Comparison of ENCODE assay signal across 8 mouse cellular contexts in genomic region chr9:95405511-95405945, GRCm38 (mm10). TPM values are rescaled to one million over a fixed set of nuclear protein-coding genes. Genes with fewer than 3 reads are reported as not detected.
DNase-seq lines count a peak whose midpoint lies in the region; ATAC-seq and TF ChIP-seq lines count a peak whose summit lies in the region.

No protein-coding gene starts in this region.

- peak overlapping the region; percentile 73 for H3K27ac ChIP-seq in left cerebral cortex, adult 2 months

- H3K4me3 ChIP-seq in left cerebral cortex, adult 2 months, result peak overlapping the region; percentile 95

- peak; percentile 31 for DNase-seq in NIH3T3 (ENCODE audit: low read depth)
- DNase-seq in gastrocnemius, postnatal 14 days, result peak; percentile 70
- peak; percentile 82 for DNase-seq in induced T-regulatory cell, adult 2 months (ENCODE audit: low read depth)
- peak; percentile 83 to 87 for DNase-seq in left cerebral cortex, adult 2 months (ENCODE audit: extremely low spot score in 1 of 2, low spot score in 2 of 2)
- peak; percentile 76 for DNase-seq in lung, postnatal 36 days
- DNase-seq in right cerebral cortex, postnatal 25 days, result peak; percentile 82
- DNase-seq in urinary bladder, postnatal 36 days (ENCODE audit: low spot score in 2 of 2), result peak; percentile 32 to 38

- peak; percentile 74 for TF ChIP-seq CTCF in left cerebral cortex, adult 2 months (IDR thresholded peaks at IDR 0.05)

- ATAC-seq in common myeloid progenitor, adult 5-6 weeks (replicated peaks; ENCODE audit: low read depth, poor library complexity, severe bottlenecking), result peak; percentile 69

- intact Hi-C loops in gastrocnemius, postnatal 14 days (cut with DNase I; ENCODE audit: low total_unique reads), result loop anchor here (5.0 kb wide), 1 partner anchor 663 kb away; no protein-coding TSS in a partner anchor
- intact Hi-C loops in left cerebral cortex, adult 2 months (cut with DNase I), result loop anchor here (1.0 to 10.0 kb wide), 5 partner anchors 83 to 667 kb away; no protein-coding TSS in a partner anchor

RNA-seq across cellular contexts. Expression of gene Chst2, which starts 1.0 kb away (rescaled TPM):
- 0.05 TPM in 1 of 2 replicates, not detected in the other for total RNA-seq in common myeloid progenitor, adult 5-6 weeks (2017)
- 1 to 10 TPM; 1.6 to 3.1 TPM for total RNA-seq in gastrocnemius, postnatal 14 days (2021)
- 10 to 100 TPM; 66.8 to 67.4 TPM for total RNA-seq in left cerebral cortex, adult 2 months (2021)

Comparison
In these comparisons a context has a peak if more than half of its experiments do, and no peak if none do; other contexts are left out.
1. Peak in every context shown above with its lines: DNase-seq, ATAC-seq, H3K4me3 ChIP-seq and H3K27ac ChIP-seq.
2. DNase-seq: peak in every context shown above with its lines; median percentile 85 in left cerebral cortex, adult 2 months; 82 in induced T-regulatory cell, adult 2 months; 82 in right cerebral cortex, postnatal 25 days; 76 in lung, postnatal 36 days; 70 in gastrocnemius, postnatal 14 days; 35 in urinary bladder, postnatal 36 days; 31 in NIH3T3.
3. RNA of gene Chst2, which starts 1.0 kb away (total RNA-seq): 66.8 to 67.4 TPM in left cerebral cortex, adult 2 months; 1.6 to 3.1 TPM in gastrocnemius, postnatal 14 days and 0.05 TPM in common myeloid progenitor, adult 5-6 weeks; every median in the first group is over 10 times any median in the second.